Mouse (Mus musculus) lung, adult 2 months (tissue): ENCODE results near the gene Tctex1d1.

Experiments used
- CTCF ChIP-seq: fragments of 200-500 bp; IDR thresholded peaks from 2 replicates; pipeline ENCODE4 v1.5.1; 2011; ENCODE audit warnings: mild to moderate bottlenecking, low read length, control low read depth; ENCODE audit not compliant: insufficient read depth
- POLR2A ChIP-seq: fragments of 200-500 bp; IDR thresholded peaks from 2 replicates; pipeline ENCODE4 v1.6.1; 2011; ENCODE audit warnings: low read depth, mild to moderate bottlenecking, control low read depth, low read length, borderline replicate concordance; ENCODE audit errors: extremely low read depth

GRCm38 (mm10) chr4:102929491-102929890, 48.9 kb upstream of the Tctex1d1 start:
- TF ChIP-seq POLR2A (no peak), CTCF (no peak)
